Mouse (Mus musculus): ENCODE results near the gene Tnfsf12. TPM values are rescaled to one million over a fixed set of nuclear protein-coding genes. Genes with fewer than 3 reads are reported as not detected.
A peak's percentile ranks its signal among the peaks of the same experiment; 100 is the strongest.
"Not testable (repeated sequence)": the region's sequence is repeated elsewhere in the genome, so short reads cannot be mapped to it uniquely, and the experiment has no call there.

Gene Tnfsf12
- polyA plus RNA-seq (2015; fragmentation: Nextera tagmentation; extraction: Ambion mirVana): 1.1 and 1.2 TPM in 2 replicates

DNA sequence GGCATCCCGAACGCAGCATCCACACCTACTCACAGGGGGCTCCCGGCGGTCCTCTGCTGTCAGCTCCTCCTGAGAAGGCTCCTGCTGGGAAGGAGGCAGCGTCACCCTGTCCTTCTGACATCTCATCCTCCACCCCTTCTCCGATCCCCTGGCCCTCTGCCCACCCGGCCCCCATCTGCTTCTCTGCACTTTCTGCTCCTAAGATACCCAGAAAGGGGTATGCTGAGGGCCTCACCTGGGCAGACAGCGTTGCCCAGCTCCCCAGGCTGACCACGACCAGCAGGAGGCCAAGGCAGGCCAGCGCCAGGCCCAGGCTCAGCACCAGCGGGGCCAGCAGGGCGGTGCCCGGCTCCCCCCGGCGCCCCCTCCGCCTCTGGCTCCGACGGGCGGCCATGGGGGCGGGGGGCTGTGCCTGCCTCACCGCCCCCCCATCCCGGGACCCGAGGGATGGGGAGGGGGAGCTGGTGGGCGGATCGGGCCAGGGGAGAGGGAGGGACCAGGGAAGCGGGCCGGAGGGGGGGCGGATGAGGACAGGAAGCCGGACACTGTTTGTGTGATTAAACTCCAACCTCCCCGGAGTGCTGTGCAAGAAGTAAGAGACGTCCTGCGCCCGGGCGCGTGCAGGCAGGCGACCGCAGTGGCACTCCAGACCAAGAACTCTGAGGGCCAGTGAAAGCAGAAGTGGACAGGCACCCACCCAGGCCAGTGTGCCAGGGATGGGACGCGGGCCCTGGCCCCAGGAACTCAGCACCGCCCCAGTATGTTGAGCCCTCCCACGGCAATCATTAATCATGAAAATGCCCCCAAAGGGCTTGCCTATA is at the start of gene Tnfsf12, which contains the start of gene Tnfsfm13:
TSS of gene Tnfsf12 (minus strand) at position 489 of the 821 bp plus-strand sequence.
TSS of gene Tnfsfm13 (minus strand) at position 738 of the 821 bp plus-strand sequence.
- Histone ChIP-seq H3K4me1 (replicated peaks; ENCODE audit: control insufficient read depth, insufficient read depth, low read length) (peaks cover 11% of the 10 kb centered on the region), H3K36me3 (ENCODE audit: control insufficient read depth, insufficient read depth) (no peaks in the 10 kb centered on the region), H3K9ac (replicated peaks; ENCODE audit: low read depth, low read length) (peak within 1 kb of the TSS; percentile 68), H3K27me3 (replicated peaks; ENCODE audit: control insufficient read depth, insufficient read depth, low read length) (no peaks in the 10 kb centered on the region), H3K4me2 (ENCODE audit: low read length) (peak within 1 kb of the TSS; percentile 90), H3K4me3 (replicated peaks; ENCODE audit: low read length) (peak within 1 kb of the TSS; percentile 44), H3K27ac (ENCODE audit: low read length) (no peak within 1 kb of the TSS), H3K9me3 (ENCODE audit: control insufficient read depth, low read length) (no peaks in the 10 kb centered on the region)
- peak; percentile 20; the same call in 1 of the 2 replicates for ATAC-seq
- WGBS: 2% methylated on average over 41 of the region's 41 CpGs

GRCm38 (mm10) chr11:69731408-69731807 is 35.8 kb upstream of the Tnfsf12 start:
- H3K4me1 ChIP-seq (replicated peaks; ENCODE audit: control insufficient read depth, insufficient read depth, low read length); H3K9ac ChIP-seq (replicated peaks; ENCODE audit: low read depth, low read length); H3K4me3 ChIP-seq (replicated peaks; ENCODE audit: low read length); ATAC-seq; H3K4me2 ChIP-seq (ENCODE audit: low read length); H3K27ac ChIP-seq (ENCODE audit: low read length); H3K9me3 ChIP-seq (ENCODE audit: control insufficient read depth, low read length); H3K27me3 ChIP-seq (replicated peaks; ENCODE audit: control insufficient read depth, insufficient read depth, low read length): not testable (repeated sequence)
- 94% methylated on average over 2 of the region's 3 CpGs for WGBS
- peaks cover 20% of the 10 kb centered on the region for H3K36me3 ChIP-seq (ENCODE audit: control insufficient read depth, insufficient read depth)

- Histone ChIP-seq H3K27me3 (replicated peaks; ENCODE audit: control insufficient read depth, insufficient read depth, low read length) (no peaks in the 10 kb centered on the region), H3K36me3 (ENCODE audit: control insufficient read depth, insufficient read depth) (peaks cover under 1% of the 10 kb centered on the region), H3K9me3 (ENCODE audit: control insufficient read depth, low read length) (no peaks in the 10 kb centered on the region), H3K9ac (replicated peaks; ENCODE audit: low read depth, low read length) (no peak overlapping the region), H3K4me1 (replicated peaks; ENCODE audit: control insufficient read depth, insufficient read depth, low read length) (no peaks in the 10 kb centered on the region), H3K27ac (ENCODE audit: low read length) (no peak overlapping the region), H3K4me3 (replicated peaks; ENCODE audit: low read length) (no peak overlapping the region), H3K4me2 (ENCODE audit: low read length) (no peak overlapping the region)
- no peak for ATAC-seq
- WGBS: 18% methylated on average over 3 of the region's 3 CpGs
Observed at GRCm38 (mm10) chr11:69729063-69729462, 33.4 kb upstream of the Tnfsf12 start.

GRCm38 (mm10) chr11:69725951-69726350 is 30.3 kb upstream of the Tnfsf12 start:
- Histone ChIP-seq H3K36me3 (ENCODE audit: control insufficient read depth, insufficient read depth) (no peaks in the 10 kb centered on the region), H3K27ac (ENCODE audit: low read length) (no peak overlapping the region), H3K9me3 (ENCODE audit: control insufficient read depth, low read length) (no peaks in the 10 kb centered on the region), H3K4me2 (ENCODE audit: low read length) (no peak overlapping the region), H3K9ac (replicated peaks; ENCODE audit: low read depth, low read length) (no peak overlapping the region), H3K27me3 (replicated peaks; ENCODE audit: control insufficient read depth, insufficient read depth, low read length) (no peaks in the 10 kb centered on the region), H3K4me1 (replicated peaks; ENCODE audit: control insufficient read depth, insufficient read depth, low read length) (no peaks in the 10 kb centered on the region), H3K4me3 (replicated peaks; ENCODE audit: low read length) (no peak overlapping the region)
- 38% methylated on average over 5 of the region's 5 CpGs for WGBS
- ATAC-seq: no peak

GRCm38 (mm10) chr11:69723074-69723473 is 27.4 kb upstream of the Tnfsf12 start:
- no peak for ATAC-seq
- Histone ChIP-seq H3K27me3 (replicated peaks; ENCODE audit: control insufficient read depth, insufficient read depth, low read length) (no peaks in the 10 kb centered on the region), H3K36me3 (ENCODE audit: control insufficient read depth, insufficient read depth) (no peaks in the 10 kb centered on the region), H3K9me3 (ENCODE audit: control insufficient read depth, low read length) (no peaks in the 10 kb centered on the region), H3K9ac (replicated peaks; ENCODE audit: low read depth, low read length) (no peak overlapping the region), H3K27ac (ENCODE audit: low read length) (no peak overlapping the region), H3K4me3 (replicated peaks; ENCODE audit: low read length) (no peak overlapping the region), H3K4me1 (replicated peaks; ENCODE audit: control insufficient read depth, insufficient read depth, low read length) (no peaks in the 10 kb centered on the region), H3K4me2 (ENCODE audit: low read length) (no peak overlapping the region)
- 51% methylated on average over 2 of the region's 2 CpGs for WGBS

- WGBS: 81% methylated on average over 6 of the region's 6 CpGs
- H3K27ac ChIP-seq (ENCODE audit: low read length): no peak overlapping the region
- no peak overlapping the region for H3K9ac ChIP-seq (replicated peaks; ENCODE audit: low read depth, low read length)
- no peaks in the 10 kb centered on the region for H3K4me1 ChIP-seq (replicated peaks; ENCODE audit: control insufficient read depth, insufficient read depth, low read length)
- H3K4me3 ChIP-seq (replicated peaks; ENCODE audit: low read length): no peak overlapping the region
- no peak overlapping the region for H3K4me2 ChIP-seq (ENCODE audit: low read length)
- no peaks in the 10 kb centered on the region for H3K9me3 ChIP-seq (ENCODE audit: control insufficient read depth, low read length)
- no peaks in the 10 kb centered on the region for H3K27me3 ChIP-seq (replicated peaks; ENCODE audit: control insufficient read depth, insufficient read depth, low read length)
- H3K36me3 ChIP-seq (ENCODE audit: control insufficient read depth, insufficient read depth): no peaks in the 10 kb centered on the region
- no peak for ATAC-seq
Observed at GRCm38 (mm10) chr11:69720852-69721251, 25.2 kb upstream of the Tnfsf12 start.

DNA sequence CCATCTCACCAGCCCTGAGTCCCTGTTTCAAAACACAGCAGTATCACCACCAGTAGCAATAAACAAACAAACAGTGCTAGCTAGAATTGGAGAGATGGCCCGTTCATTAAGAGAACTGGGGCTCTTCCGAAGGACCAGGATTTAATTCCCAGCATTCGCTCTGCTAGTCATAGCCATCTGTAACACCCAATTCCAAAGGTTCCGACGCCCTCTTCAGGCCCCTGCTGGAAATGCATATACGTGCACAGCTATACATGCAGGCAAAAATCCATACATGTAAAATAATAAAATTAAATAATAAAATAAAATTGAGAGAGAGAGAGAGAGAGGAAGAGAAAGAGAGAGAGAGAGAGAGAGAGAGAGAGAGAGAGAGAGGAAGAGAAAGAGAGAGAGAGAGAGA is 23.8 kb upstream of the Tnfsf12 start:
- no peak overlapping the region for H3K27ac ChIP-seq (ENCODE audit: low read length)
- ATAC-seq: no peak
- no peaks in the 10 kb centered on the region for H3K36me3 ChIP-seq (ENCODE audit: control insufficient read depth, insufficient read depth)
- H3K4me2 ChIP-seq (ENCODE audit: low read length): no peak overlapping the region
- H3K9ac ChIP-seq (replicated peaks; ENCODE audit: low read depth, low read length): no peak overlapping the region
- no peaks in the 10 kb centered on the region for H3K4me1 ChIP-seq (replicated peaks; ENCODE audit: control insufficient read depth, insufficient read depth, low read length)
- WGBS: 70% methylated on average over 6 of the region's 6 CpGs
- no peaks in the 10 kb centered on the region for H3K9me3 ChIP-seq (ENCODE audit: control insufficient read depth, low read length)
- no peak overlapping the region for H3K4me3 ChIP-seq (replicated peaks; ENCODE audit: low read length)
- H3K27me3 ChIP-seq (replicated peaks; ENCODE audit: control insufficient read depth, insufficient read depth, low read length): no peaks in the 10 kb centered on the region

GRCm38 (mm10) chr11:69718661-69719060 is 23.0 kb upstream of the Tnfsf12 start:
- no peaks in the 10 kb centered on the region for H3K27me3 ChIP-seq (replicated peaks; ENCODE audit: control insufficient read depth, insufficient read depth, low read length)
- 25% methylated on average over 15 of the region's 15 CpGs for WGBS
- H3K4me3 ChIP-seq (replicated peaks; ENCODE audit: low read length): no peak overlapping the region
- no peaks in the 10 kb centered on the region for H3K36me3 ChIP-seq (ENCODE audit: control insufficient read depth, insufficient read depth)
- no peak overlapping the region for H3K9ac ChIP-seq (replicated peaks; ENCODE audit: low read depth, low read length)
- H3K4me1 ChIP-seq (replicated peaks; ENCODE audit: control insufficient read depth, insufficient read depth, low read length): no peaks in the 10 kb centered on the region
- no peak overlapping the region for H3K4me2 ChIP-seq (ENCODE audit: low read length)
- no peaks in the 10 kb centered on the region for H3K9me3 ChIP-seq (ENCODE audit: control insufficient read depth, low read length)
- ATAC-seq: no peak
- no peak overlapping the region for H3K27ac ChIP-seq (ENCODE audit: low read length)

DNA sequence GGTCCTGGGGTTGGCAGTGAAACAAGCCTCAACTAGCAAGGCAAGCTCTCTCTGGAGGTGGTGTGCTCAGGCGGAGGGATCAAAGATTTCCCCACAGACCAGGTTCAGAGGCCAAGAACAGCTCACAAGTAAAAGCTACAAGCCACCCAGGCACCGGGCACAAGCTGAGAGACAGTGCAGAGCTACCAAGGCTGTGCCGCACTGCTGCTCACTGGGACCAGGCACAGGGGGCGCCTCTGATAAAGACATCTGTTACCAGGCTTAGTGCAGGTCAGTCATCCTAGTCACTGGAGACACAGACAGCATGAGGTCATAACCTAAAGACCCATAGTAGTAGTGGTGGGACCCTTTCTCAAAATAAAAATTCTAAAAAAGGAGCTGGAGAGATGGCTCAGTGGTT is 21.3 kb upstream of the Tnfsf12 start:
- no peaks in the 10 kb centered on the region for H3K36me3 ChIP-seq (ENCODE audit: control insufficient read depth, insufficient read depth)
- 75% methylated on average over 4 of the region's 4 CpGs for WGBS

More for the DNA sequence above, 21.3 kb upstream of the Tnfsf12 start:
- no peak overlapping the region for H3K4me3 ChIP-seq (replicated peaks; ENCODE audit: low read length)
- no peaks in the 10 kb centered on the region for H3K9me3 ChIP-seq (ENCODE audit: control insufficient read depth, low read length)
- ATAC-seq: no peak
- H3K27ac ChIP-seq (ENCODE audit: low read length): no peak overlapping the region
- H3K9ac ChIP-seq (replicated peaks; ENCODE audit: low read depth, low read length): no peak overlapping the region
- no peaks in the 10 kb centered on the region for H3K4me1 ChIP-seq (replicated peaks; ENCODE audit: control insufficient read depth, insufficient read depth, low read length)
- no peaks in the 10 kb centered on the region for H3K27me3 ChIP-seq (replicated peaks; ENCODE audit: control insufficient read depth, insufficient read depth, low read length)
- no peak overlapping the region for H3K4me2 ChIP-seq (ENCODE audit: low read length)
